Mouse (Mus musculus): ENCODE measurements around the gene Spo11.

The Spo11 gene

GRCm38 (mm10) chr2:172977409-172978130 lies at the start of gene Spo11:
TSS of gene Spo11 (plus strand) at chr2:172977700.
- DNase-seq: no peak

- peak; percentile 80 for DNase-seq
These were observed 47.5 kb upstream of the Spo11 start for GRCm38 (mm10) chr2:172929905-172930436.

- DNase-seq: no peak
These were observed 46.2 kb upstream of the Spo11 start for GRCm38 (mm10) chr2:172931137-172931898.

GRCm38 (mm10) chr2:172933631-172934419 lies 43.7 kb upstream of the Spo11 start:
- no peak for DNase-seq

GRCm38 (mm10) chr2:172934420-172934788 lies 43.1 kb upstream of the Spo11 start:
- DNase-seq: no peak

GRCm38 (mm10) chr2:172934891-172935740 lies 42.4 kb upstream of the Spo11 start:
- DNase-seq: no peak

GRCm38 (mm10) chr2:172935776-172936562 lies 41.5 kb upstream of the Spo11 start:
- DNase-seq: no peak

- no peak for DNase-seq
These were observed 40.7 kb upstream of the Spo11 start for GRCm38 (mm10) chr2:172936844-172937243.

GRCm38 (mm10) chr2:172937326-172938190 lies 39.9 kb upstream of the Spo11 start:
- DNase-seq: no peak

GRCm38 (mm10) chr2:172938761-172939638 lies 38.5 kb upstream of the Spo11 start:
- peak; percentile 73 for DNase-seq

GRCm38 (mm10) chr2:172939639-172940002 lies 37.9 kb upstream of the Spo11 start:
- DNase-seq: no peak

- peak; percentile 87 for DNase-seq
These were observed 37.3 kb upstream of the Spo11 start, which contains the start of gene Bmp7 for GRCm38 (mm10) chr2:172940003-172940798. TSS of gene Bmp7 (minus strand) at chr2:172940321.

- no peak for DNase-seq
These were observed 36.7 kb upstream of the Spo11 start for GRCm38 (mm10) chr2:172940799-172941163.

- DNase-seq: no peak
These were observed 28.4 kb upstream of the Spo11 start for GRCm38 (mm10) chr2:172949051-172949450.

GRCm38 (mm10) chr2:172950119-172950676 lies 27.3 kb upstream of the Spo11 start:
- no peak for DNase-seq

GRCm38 (mm10) chr2:172950722-172951121 lies 26.8 kb upstream of the Spo11 start:
- no peak for DNase-seq

GRCm38 (mm10) chr2:172951976-172952375 lies 25.5 kb upstream of the Spo11 start:
- DNase-seq: no peak

GRCm38 (mm10) chr2:172958579-172958978 lies 18.9 kb upstream of the Spo11 start:
- DNase-seq: no peak
